Mouse (Mus musculus) gonadal fat pad, adult 2 months (tissue): ENCODE results near the gene Ears2. TPM values are rescaled to one million over a fixed set of nuclear protein-coding genes. Genes with fewer than 3 reads are reported as not detected.
A peak's percentile ranks its signal among the peaks of the same experiment; 100 is the strongest.

Experiments
- DNase-seq: peaks from one replicate; pipeline ENCODE4 v3.0.0-alpha.2; 2012; ENCODE audit warnings: low read depth
- polyA plus RNA-seq: library from polyadenylated mRNA; depleted of rRNA; stranded (reverse); fragments of >200 nt; gene quantifications from 2 replicates; pipeline ENCODE4 v1.2.3, GENCODE M21; 2012; rRNA removed

Gene Ears2
- polyA plus RNA-seq, 1 experiment, result 15.8 TPM

- DNase-seq, result no peak
Observed at GRCm38 (mm10) chr7:122045181-122045634, 21.9 kb downstream of the Ears2 start.

GRCm38 (mm10) chr7:122044106-122044505, 23.0 kb downstream of the Ears2 start:
- no peak for DNase-seq

- DNase-seq, result no peak
Observed at GRCm38 (mm10) chr7:122034348-122034747, 32.7 kb downstream of the Ears2 start.

GRCm38 (mm10) chr7:122033371-122033770, 33.7 kb downstream of the Ears2 start:
- DNase-seq, result no peak

GRCm38 (mm10) chr7:122022131-122022530, 44.9 kb downstream of the Ears2 start:
- DNase-seq, result no peak

- no peak for DNase-seq
Observed at GRCm38 (mm10) chr7:122020667-122021354, 46.3 kb downstream of the Ears2 start, which contains the start of gene Gga2. Gene Gga2 (minus strand): TSS chr7:122021222.

- DNase-seq, result no peak
Observed at GRCm38 (mm10) chr7:122020273-122020666, 46.8 kb downstream of the Ears2 start.

GRCm38 (mm10) chr7:122018978-122019377, 48.1 kb downstream of the Ears2 start:
- no peak for DNase-seq

- DNase-seq, result no peak
Observed at GRCm38 (mm10) chr7:122018247-122018646, 48.8 kb downstream of the Ears2 start.

GRCm38 (mm10) chr7:122015734-122016133, 51.3 kb downstream of the Ears2 start:
- peak; percentile 70 for DNase-seq

- DNase-seq, result no peak
Observed at GRCm38 (mm10) chr7:122015105-122015504, 52.0 kb downstream of the Ears2 start.

- no peak for DNase-seq
Observed at GRCm38 (mm10) chr7:122012949-122013348, 54.1 kb downstream of the Ears2 start.

- no peak for DNase-seq
Observed at GRCm38 (mm10) chr7:122012370-122012769, 54.7 kb downstream of the Ears2 start.

- no peak for DNase-seq
Observed at GRCm38 (mm10) chr7:122000396-122000795, 66.7 kb downstream of the Ears2 start.

- DNase-seq, result no peak
Observed at GRCm38 (mm10) chr7:121995961-121996360, 71.1 kb downstream of the Ears2 start.

Other genes starting within 250 kb of the Ears2 start
- gene Scnn1b, start 202.2 kb downstream of the Ears2 start, polyA plus RNA-seq, result 1.9 and 2.4 TPM in 2 replicates
- 29.6 and 34.2 TPM in 2 replicates for gene Cog7, start 85.6 kb downstream of the Ears2 start, polyA plus RNA-seq
- 76.8 and 102 TPM in 2 replicates for gene Gga2, start 46.0 kb downstream of the Ears2 start, polyA plus RNA-seq
- 31.5 and 36.7 TPM in 2 replicates for gene Ubfd1, start 88 bp downstream of the Ears2 start, polyA plus RNA-seq
- gene Ndufab1, start 34.6 kb upstream of the Ears2 start, polyA plus RNA-seq, result 194 and 255 TPM in 2 replicates
- gene Palb2, start 65.7 kb upstream of the Ears2 start, polyA plus RNA-seq, result 1.2 and 1.4 TPM in 2 replicates
- gene Dctn5, start 65.8 kb upstream of the Ears2 start, polyA plus RNA-seq, result 68.9 and 89.2 TPM in 2 replicates
- gene Plk1, start 92.2 kb upstream of the Ears2 start, polyA plus RNA-seq, result 2.0 and 2.3 TPM in 2 replicates
- 0.04 and 0.13 TPM in 2 replicates for gene Ern2, start 118.9 kb upstream of the Ears2 start, polyA plus RNA-seq
- 11.1 and 11.2 TPM in 2 replicates for gene Chp2, start 152.2 kb upstream of the Ears2 start, polyA plus RNA-seq
- 12.1 and 12.7 TPM in 2 replicates for gene Prkcb, start 221.5 kb upstream of the Ears2 start, polyA plus RNA-seq